Mouse (Mus musculus) thymus, postnatal 0 days (tissue): ENCODE results near the gene Gm49336. TPM values are rescaled to one million over a fixed set of nuclear protein-coding genes. Genes with fewer than 3 reads are reported as not detected.

Experiments used
- DNase-seq: peaks from one replicate; pipeline ENCODE4 v3.0.0-alpha.2; 2015; ENCODE audit warnings: low spot score
- polyA plus RNA-seq: library from polyadenylated mRNA; unstranded; fragments of >200 nt; fragmentation: Nextera tagmentation; extraction: Ambion mirVana; gene quantifications from 2 replicates; pipeline ENCODE4 v1.2.1, GENCODE M21; 2015

Gene Gm49336
- polyA plus RNA-seq, 1 experiment from 2014 or later = 40.9 TPM

- DNase-seq = no peak
These were observed 941 bp downstream of the Gm49336 start for GRCm38 (mm10) chr14:60250366-60250765.

- no peak for DNase-seq
These were observed 12.8 kb downstream of the Gm49336 start for GRCm38 (mm10) chr14:60238551-60238950.

GRCm38 (mm10) chr14:60219886-60220285, 31.4 kb downstream of the Gm49336 start:
- DNase-seq = no peak

- DNase-seq = no peak
These were observed 33.7 kb downstream of the Gm49336 start for GRCm38 (mm10) chr14:60217616-60218015.

- DNase-seq = no peak
These were observed 35.2 kb downstream of the Gm49336 start for GRCm38 (mm10) chr14:60216125-60216524.

GRCm38 (mm10) chr14:60215000-60215399, 36.3 kb downstream of the Gm49336 start:
- DNase-seq = no peak

GRCm38 (mm10) chr14:60214040-60214439, 37.3 kb downstream of the Gm49336 start:
- DNase-seq = no peak

GRCm38 (mm10) chr14:60209166-60209565, 42.1 kb downstream of the Gm49336 start:
- no peak for DNase-seq

GRCm38 (mm10) chr14:60204993-60205392, 46.3 kb downstream of the Gm49336 start:
- DNase-seq = no peak

GRCm38 (mm10) chr14:60196884-60197283, 54.4 kb downstream of the Gm49336 start, which contains the start of gene Atp8a2:
Gene Atp8a2, minus strand, starts transcription at chr14:60197179.
- DNase-seq = no peak

GRCm38 (mm10) chr14:60195999-60196398, 55.3 kb downstream of the Gm49336 start:
- DNase-seq = no peak

GRCm38 (mm10) chr14:60194606-60195005, 56.7 kb downstream of the Gm49336 start:
- no peak for DNase-seq

GRCm38 (mm10) chr14:60189771-60190170, 61.5 kb downstream of the Gm49336 start:
- no peak for DNase-seq

- no peak for DNase-seq
These were observed 63.0 kb downstream of the Gm49336 start for GRCm38 (mm10) chr14:60188201-60188825.

GRCm38 (mm10) chr14:60181306-60181705, 70.0 kb downstream of the Gm49336 start:
- no peak for DNase-seq

- DNase-seq = no peak
These were observed 72.7 kb downstream of the Gm49336 start for GRCm38 (mm10) chr14:60178571-60178955.

GRCm38 (mm10) chr14:60177614-60178570, 73.4 kb downstream of the Gm49336 start:
- DNase-seq = no peak

GRCm38 (mm10) chr14:60176891-60177613, 74.3 kb downstream of the Gm49336 start:
- no peak for DNase-seq

- DNase-seq = no peak
These were observed 74.8 kb downstream of the Gm49336 start for GRCm38 (mm10) chr14:60176469-60176890.

GRCm38 (mm10) chr14:60172286-60173055, 78.8 kb downstream of the Gm49336 start:
- no peak for DNase-seq
